Mouse (Mus musculus) olfactory bulb, adult 2 months (tissue): Measurements from ENCODE around the gene D430041D05Rik.
"Not testable (repeated sequence)": the region's sequence is repeated elsewhere in the genome, so short reads cannot be mapped to it uniquely, and the experiment has no call there.

Experiments used
- CTCF ChIP-seq: fragments of 200-500 bp; IDR thresholded peaks from 2 replicates; pipeline ENCODE4 v1.5.1; 2012; ENCODE audit warnings: low read depth, mild to moderate bottlenecking, low read length, moderate library complexity; ENCODE audit not compliant: insufficient read depth
- POLR2A ChIP-seq: fragments of 200-500 bp; IDR thresholded peaks from 2 replicates; pipeline ENCODE4 v1.6.1; 2012; ENCODE audit warnings: mild to moderate bottlenecking, low read depth, low read length, moderate library complexity; ENCODE audit not compliant: insufficient read depth

DNA sequence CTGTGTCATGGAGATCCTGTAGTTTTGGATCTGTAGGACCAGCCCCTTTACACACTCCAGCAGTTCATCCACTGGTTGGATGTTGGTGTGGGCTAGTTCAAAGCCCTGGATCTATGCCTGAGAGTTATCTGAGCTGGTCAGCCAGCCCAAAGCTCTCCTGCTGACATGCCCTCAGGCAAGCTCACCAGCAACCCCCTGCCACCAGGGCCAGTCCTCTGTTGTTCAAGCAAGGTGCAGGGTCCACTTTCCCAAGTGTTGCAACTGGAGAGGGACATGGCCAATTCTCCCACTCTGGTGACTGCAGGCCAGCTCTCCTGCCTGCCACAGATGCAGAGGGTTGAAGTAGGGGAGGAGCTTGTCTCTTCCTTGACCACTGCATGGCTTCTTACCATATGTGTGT lies 297.2 kb downstream of the D430041D05Rik start:
- TF ChIP-seq POLR2A, CTCF: not testable (repeated sequence)
